Mouse (Mus musculus): ENCODE measurements around the gene Slc6a20a. TPM values are rescaled to one million over a fixed set of nuclear protein-coding genes. Genes with fewer than 3 reads are reported as not detected.

The Slc6a20a gene
- polyA plus RNA-seq, 2 experiments, result 2.5 to 3.3 TPM

DNA sequence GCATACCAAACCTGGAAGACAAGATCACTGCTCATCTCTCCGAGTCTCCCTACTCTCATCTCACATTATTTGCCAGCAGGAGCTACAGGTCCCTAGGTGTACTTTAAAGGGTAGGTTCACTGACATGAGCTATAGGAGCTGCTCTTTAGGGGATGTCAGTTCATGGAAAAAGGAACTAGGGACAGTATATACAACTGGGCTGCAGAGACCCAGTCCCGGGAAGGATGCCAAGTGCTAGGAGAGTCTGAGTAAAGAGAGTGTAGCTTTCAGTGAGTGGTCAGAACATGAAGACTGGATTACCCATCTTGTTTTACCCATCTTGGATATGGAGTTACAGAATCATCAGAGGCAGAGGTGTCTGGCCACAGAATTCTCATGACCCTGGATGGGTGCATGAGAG is 81.3 kb downstream of the Slc6a20a start:
- H3K4me1 ChIP-seq (replicated peaks; ENCODE audit: control insufficient read depth in 2 of 2, insufficient read depth in 2 of 2, low read length in 1 of 2), result no peaks in the 10 kb centered on the region
- WGBS (ENCODE audit: insufficient replicate concordance), result 70% methylated on average over 2 of the region's 2 CpGs
- H3K4me2 ChIP-seq (ENCODE audit: low read depth), result no peak overlapping the region
- no peak overlapping the region for H3K9ac ChIP-seq (replicated peaks)
- ATAC-seq (ENCODE audit: insufficient read depth) (no peak), DNase-seq (ENCODE audit: low read depth in 3 of 3, low spot score in 3 of 3) (no peak)
- H3K4me3 ChIP-seq (ENCODE audit: insufficient read depth in 1 of 2, low read depth in 2 of 2, low read length in 2 of 2), result no peak overlapping the region
- TF ChIP-seq CTCF (IDR thresholded peaks at IDR 0.05; ENCODE audit: low read depth), result no peak
- TF ChIP-seq EP300 (IDR thresholded peaks at IDR 0.05; ENCODE audit: low read depth), result no peak
- no peaks in the 10 kb centered on the region for H3K27me3 ChIP-seq (ENCODE audit: control insufficient read depth, insufficient read depth, low read length)
- no peaks in the 10 kb centered on the region; the same call in 1 of the 2 replicates for H3K36me3 ChIP-seq (replicated peaks; ENCODE audit: control insufficient read depth, insufficient read depth, low read depth)
- H3K27ac ChIP-seq, result no peak overlapping the region
- H3K9me3 ChIP-seq (ENCODE audit: control insufficient read depth, low read length), result no peaks in the 10 kb centered on the region

DNA sequence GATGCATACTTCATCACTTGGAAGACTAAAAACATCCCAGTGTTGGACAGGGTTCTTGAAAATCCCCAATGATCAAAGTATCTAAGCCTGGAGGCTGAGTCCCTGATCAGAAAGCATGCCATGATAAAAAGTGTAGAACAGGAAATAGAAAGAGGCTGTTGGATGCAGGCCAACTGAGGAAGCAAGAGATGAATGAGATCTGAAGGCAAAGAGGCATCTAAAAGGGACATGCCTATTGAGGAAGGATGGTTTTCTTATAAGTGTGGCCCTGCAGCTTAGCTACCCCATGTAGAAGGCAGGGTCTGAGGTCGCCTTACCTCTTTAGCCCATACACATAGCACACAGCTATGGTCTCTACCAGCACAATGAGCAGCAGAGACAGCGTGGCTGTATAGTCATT is 81.8 kb downstream of the Slc6a20a start:
- Histone ChIP-seq H3K36me3 (replicated peaks; ENCODE audit: control insufficient read depth, insufficient read depth, low read depth) (no peaks in the 10 kb centered on the region; the same call in 1 of the 2 replicates), H3K4me1 (replicated peaks; ENCODE audit: control insufficient read depth in 2 of 2, insufficient read depth in 2 of 2, low read length in 1 of 2) (no peaks in the 10 kb centered on the region), H3K9ac (replicated peaks) (no peak overlapping the region), H3K27ac (no peak overlapping the region), H3K9me3 (ENCODE audit: control insufficient read depth, low read length) (no peaks in the 10 kb centered on the region), H3K27me3 (ENCODE audit: control insufficient read depth, insufficient read depth, low read length) (no peaks in the 10 kb centered on the region), H3K4me2 (ENCODE audit: low read depth) (no peak overlapping the region), H3K4me3 (ENCODE audit: insufficient read depth in 1 of 2, low read depth in 2 of 2, low read length in 2 of 2) (no peak overlapping the region)
- ATAC-seq (ENCODE audit: insufficient read depth) (no peak), DNase-seq (ENCODE audit: low read depth in 3 of 3, low spot score in 3 of 3) (no peak)
- TF ChIP-seq CTCF (IDR thresholded peaks at IDR 0.05; ENCODE audit: low read depth), result no peak
- no peak for TF ChIP-seq EP300 (IDR thresholded peaks at IDR 0.05; ENCODE audit: low read depth)
- 62% methylated on average over 2 of the region's 2 CpGs for WGBS (ENCODE audit: insufficient replicate concordance)

DNA sequence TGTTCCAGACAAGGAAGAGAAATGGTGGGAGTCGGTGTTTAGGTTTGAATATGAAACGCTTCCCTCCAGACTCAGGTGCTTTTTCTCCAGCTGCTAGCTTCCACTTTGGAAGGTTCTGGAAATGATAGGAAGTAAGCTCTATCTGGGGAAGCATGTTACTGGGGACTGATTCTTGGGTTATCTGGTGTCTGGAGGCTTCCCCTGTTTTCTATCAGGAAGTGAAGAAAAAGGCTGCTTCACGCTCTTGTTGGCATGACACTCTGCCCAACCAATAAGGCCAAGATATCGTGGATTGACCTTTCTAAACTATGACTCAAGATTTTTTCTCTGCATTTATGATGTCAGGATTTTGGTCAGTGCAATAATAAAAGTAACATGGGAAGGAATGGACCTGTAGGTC is 83.5 kb downstream of the Slc6a20a start:
- Histone ChIP-seq H3K9ac (replicated peaks) (no peak overlapping the region), H3K9me3 (ENCODE audit: control insufficient read depth, low read length) (no peaks in the 10 kb centered on the region), H3K4me2 (ENCODE audit: low read depth) (no peak overlapping the region), H3K36me3 (replicated peaks; ENCODE audit: control insufficient read depth, insufficient read depth, low read depth) (peaks cover 4% of the 10 kb centered on the region; the same call in 1 of the 2 replicates), H3K27me3 (ENCODE audit: control insufficient read depth, insufficient read depth, low read length) (no peaks in the 10 kb centered on the region), H3K4me3 (ENCODE audit: insufficient read depth in 1 of 2, low read depth in 2 of 2, low read length in 2 of 2) (no peak overlapping the region), H3K4me1 (replicated peaks; ENCODE audit: control insufficient read depth in 2 of 2, insufficient read depth in 2 of 2, low read length in 1 of 2) (no peaks in the 10 kb centered on the region), H3K27ac (no peak overlapping the region)
- ATAC-seq (ENCODE audit: insufficient read depth), result no peak
- 62% methylated on average over 4 of the region's 4 CpGs for WGBS (ENCODE audit: insufficient replicate concordance)
- DNase-seq (ENCODE audit: low read depth in 3 of 3, low spot score in 3 of 3), result no peak
- TF ChIP-seq CTCF (IDR thresholded peaks at IDR 0.05; ENCODE audit: low read depth) (no peak), EP300 (IDR thresholded peaks at IDR 0.05; ENCODE audit: low read depth) (no peak)

GRCm38 (mm10) chr9:123589240-123589910 is 89.3 kb downstream of the Slc6a20a start:
- no peaks in the 10 kb centered on the region for H3K27me3 ChIP-seq (ENCODE audit: control insufficient read depth, insufficient read depth, low read length)
- ATAC-seq (ENCODE audit: insufficient read depth) (peak; percentile 81; the same call in 1 of the 2 replicates), DNase-seq (ENCODE audit: low read depth in 3 of 3, low spot score in 3 of 3) (peak in 1 of 3 experiments; percentile 4)
- H3K4me3 ChIP-seq (ENCODE audit: insufficient read depth in 1 of 2, low read depth in 2 of 2, low read length in 2 of 2), result no peak overlapping the region
- no peaks in the 10 kb centered on the region for H3K9me3 ChIP-seq (ENCODE audit: control insufficient read depth, low read length)
- H3K9ac ChIP-seq (replicated peaks), result no peak overlapping the region
- H3K4me2 ChIP-seq (ENCODE audit: low read depth), result no peak overlapping the region
- H3K4me1 ChIP-seq (replicated peaks; ENCODE audit: control insufficient read depth in 2 of 2, insufficient read depth in 2 of 2, low read length in 1 of 2), result peaks cover 0 to 4% of the 10 kb centered on the region in 2 experiments; a peak in 2 of 4 replicates
- 43% methylated on average over 7 of the region's 7 CpGs for WGBS (ENCODE audit: insufficient replicate concordance)
- H3K36me3 ChIP-seq (replicated peaks; ENCODE audit: control insufficient read depth, insufficient read depth, low read depth), result peaks cover 9% of the 10 kb centered on the region
- no peak overlapping the region for H3K27ac ChIP-seq
- no peak for TF ChIP-seq EP300 (IDR thresholded peaks at IDR 0.05; ENCODE audit: low read depth)
- no peak for TF ChIP-seq CTCF (IDR thresholded peaks at IDR 0.05; ENCODE audit: low read depth)

Other genes starting within 250 kb of the Slc6a20a start
- gene Limd1, start 200.2 kb downstream of the Slc6a20a start, polyA plus RNA-seq (2012; rRNA removed), result 10.7 and 12.7 TPM in 2 replicates
- gene Limd1, start 200.2 kb downstream of the Slc6a20a start, polyA plus RNA-seq (2014; fragmentation: Nextera tagmentation; extraction: Ambion mirVana), result 23.2 and 24.2 TPM in 2 replicates
- gene Sacm1l, start 149.1 kb downstream of the Slc6a20a start, polyA plus RNA-seq (2012; rRNA removed), result 6.6 and 9.9 TPM in 2 replicates
- gene Sacm1l, start 149.1 kb downstream of the Slc6a20a start, polyA plus RNA-seq (2014; fragmentation: Nextera tagmentation; extraction: Ambion mirVana), result 25.8 and 28.7 TPM in 2 replicates
- gene Slc6a20b, start 46.3 kb downstream of the Slc6a20a start, polyA plus RNA-seq (2012; rRNA removed), result 0.13 and 0.22 TPM in 2 replicates
- gene Slc6a20b, start 46.3 kb downstream of the Slc6a20a start, polyA plus RNA-seq (2014; fragmentation: Nextera tagmentation; extraction: Ambion mirVana), result 0.05 and 0.11 TPM in 2 replicates
- gene Ccr9, start 446 bp downstream of the Slc6a20a start, polyA plus RNA-seq (2012; rRNA removed), result 0.12 and 0.13 TPM in 2 replicates
- gene Ccr9, start 446 bp downstream of the Slc6a20a start, polyA plus RNA-seq (2014; fragmentation: Nextera tagmentation; extraction: Ambion mirVana), result 0.14 and 0.20 TPM in 2 replicates
- 5.2 and 5.9 TPM in 2 replicates for gene Lztfl1, start 38.8 kb upstream of the Slc6a20a start, polyA plus RNA-seq (2012; rRNA removed)
- 24.3 and 26.0 TPM in 2 replicates for gene Lztfl1, start 38.8 kb upstream of the Slc6a20a start, polyA plus RNA-seq (2014; fragmentation: Nextera tagmentation; extraction: Ambion mirVana)
- 0.03 and 0.04 TPM in 2 replicates for gene Cxcr6, start 127.6 kb upstream of the Slc6a20a start, polyA plus RNA-seq (2012; rRNA removed)
- 0.18 and 0.23 TPM in 2 replicates for gene Cxcr6, start 127.6 kb upstream of the Slc6a20a start, polyA plus RNA-seq (2014; fragmentation: Nextera tagmentation; extraction: Ambion mirVana)
- gene Fyco1, start 173.0 kb upstream of the Slc6a20a start, polyA plus RNA-seq (2012; rRNA removed), result 2.1 and 2.5 TPM in 2 replicates
- gene Fyco1, start 173.0 kb upstream of the Slc6a20a start, polyA plus RNA-seq (2014; fragmentation: Nextera tagmentation; extraction: Ambion mirVana), result 1.6 and 2.9 TPM in 2 replicates
- 0.01 TPM in 1 of 2 replicates, not detected in the other for gene Xcr1, start 183.1 kb upstream of the Slc6a20a start, polyA plus RNA-seq (2012; rRNA removed)
- gene Xcr1, start 183.1 kb upstream of the Slc6a20a start, polyA plus RNA-seq (2014; fragmentation: Nextera tagmentation; extraction: Ambion mirVana), result not detected in 2 replicates

Data from liver, embryonic 14.5 days (tissue).